Mouse (Mus musculus): ENCODE results near the gene Bhlhe23. TPM values are rescaled to one million over a fixed set of nuclear protein-coding genes. Genes with fewer than 3 reads are reported as not detected.
A peak's percentile ranks its signal among the peaks of the same experiment; 100 is the strongest.

Bhlhe23 gene
- total RNA-seq, 1 experiment, result 0.18 TPM

- in situ Hi-C loops (cut with MboI; ENCODE audit: low sequenced_read_pairs in 2 of 2, unreplicated experiment in 2 of 2), result loop anchor here in 1 of 2 experiments (10.0 kb wide), 1 partner anchor 182 kb away; no protein-coding TSS in a partner anchor
- H3K4me1 ChIP-seq (ENCODE audit: control insufficient read depth in 2 of 2, insufficient read depth in 2 of 2, low read length in 2 of 2, poor library complexity in 1 of 2), result no peaks in the 10 kb centered on the region
- no peak for DNase-seq (ENCODE audit: low read depth, low spot score)
- no peaks in the 10 kb centered on the region for H3K36me3 ChIP-seq (ENCODE audit: control insufficient read depth, insufficient read depth, low read length, poor library complexity, severe bottlenecking)
- no peaks in the 10 kb centered on the region for H3K9me3 ChIP-seq (ENCODE audit: control insufficient read depth, insufficient read depth, low read depth, low read length)
- no peak overlapping the region for H3K4me3 ChIP-seq (ENCODE audit: insufficient read depth in 1 of 2, low read depth in 1 of 2, low read length in 2 of 2, poor library complexity in 1 of 2, severe bottlenecking in 1 of 2)
- TF ChIP-seq CHD2 (IDR thresholded peaks at IDR 0.05; ENCODE audit: low read depth, low read length) (no peak), HCFC1 (IDR thresholded peaks at IDR 0.05; ENCODE audit: borderline replicate concordance, insufficient read depth, low read length) (no peak), MAFK (IDR thresholded peaks at IDR 0.05; ENCODE audit: insufficient read depth, low read depth, low read length) (peak; percentile 70), ZNF384 (IDR thresholded peaks at IDR 0.05; ENCODE audit: low read depth, low read length) (no peak), ZC3H11A (IDR thresholded peaks at IDR 0.05; ENCODE audit: borderline replicate concordance, low read depth, low read length) (no peak)
- H3K27ac ChIP-seq (ENCODE audit: insufficient read depth, low read depth, low read length, poor library complexity, severe bottlenecking), result no peak overlapping the region
- no peak overlapping the region for H3K9ac ChIP-seq (ENCODE audit: insufficient read depth, low read depth, low read length, poor library complexity, severe bottlenecking)
Measured at GRCm38 (mm10) chr2:180756786-180757185, 19.9 kb downstream of the Bhlhe23 start.

GRCm38 (mm10) chr2:180755896-180756295 is 20.8 kb downstream of the Bhlhe23 start:
- Histone ChIP-seq H3K27ac (ENCODE audit: insufficient read depth, low read depth, low read length, poor library complexity, severe bottlenecking) (no peak overlapping the region), H3K4me1 (ENCODE audit: control insufficient read depth in 2 of 2, insufficient read depth in 2 of 2, low read length in 2 of 2, poor library complexity in 1 of 2) (no peaks in the 10 kb centered on the region), H3K9me3 (ENCODE audit: control insufficient read depth, insufficient read depth, low read depth, low read length) (no peaks in the 10 kb centered on the region), H3K9ac (ENCODE audit: insufficient read depth, low read depth, low read length, poor library complexity, severe bottlenecking) (no peak overlapping the region), H3K36me3 (ENCODE audit: control insufficient read depth, insufficient read depth, low read length, poor library complexity, severe bottlenecking) (no peaks in the 10 kb centered on the region), H3K4me3 (ENCODE audit: insufficient read depth in 1 of 2, low read depth in 1 of 2, low read length in 2 of 2, poor library complexity in 1 of 2, severe bottlenecking in 1 of 2) (no peak overlapping the region)
- TF ChIP-seq MAFK (IDR thresholded peaks at IDR 0.05; ENCODE audit: insufficient read depth, low read depth, low read length) (0 out of 2 replicates have a peak, but pooled peaks have one; percentile 19), ZC3H11A (IDR thresholded peaks at IDR 0.05; ENCODE audit: borderline replicate concordance, low read depth, low read length) (no peak)
- no peak for DNase-seq (ENCODE audit: low read depth, low spot score)
- in situ Hi-C loops (cut with MboI; ENCODE audit: low sequenced_read_pairs in 2 of 2, unreplicated experiment in 2 of 2), result loop anchor here in 1 of 2 experiments (10.0 kb wide), 1 partner anchor 181 kb away; no protein-coding TSS in a partner anchor

GRCm38 (mm10) chr2:180754976-180755688 is 21.6 kb downstream of the Bhlhe23 start:
- no peak for DNase-seq (ENCODE audit: low read depth, low spot score)
- Histone ChIP-seq H3K4me1 (ENCODE audit: control insufficient read depth in 2 of 2, insufficient read depth in 2 of 2, low read length in 2 of 2, poor library complexity in 1 of 2) (no peaks in the 10 kb centered on the region), H3K36me3 (ENCODE audit: control insufficient read depth, insufficient read depth, low read length, poor library complexity, severe bottlenecking) (no peaks in the 10 kb centered on the region), H3K27ac (ENCODE audit: insufficient read depth, low read depth, low read length, poor library complexity, severe bottlenecking) (no peak overlapping the region), H3K9me3 (ENCODE audit: control insufficient read depth, insufficient read depth, low read depth, low read length) (no peaks in the 10 kb centered on the region), H3K4me3 (ENCODE audit: insufficient read depth in 1 of 2, low read depth in 1 of 2, low read length in 2 of 2, poor library complexity in 1 of 2, severe bottlenecking in 1 of 2) (no peak overlapping the region), H3K9ac (ENCODE audit: insufficient read depth, low read depth, low read length, poor library complexity, severe bottlenecking) (no peak overlapping the region)
- in situ Hi-C loops (cut with MboI; ENCODE audit: low sequenced_read_pairs in 2 of 2, unreplicated experiment in 2 of 2), result loop anchor here in 1 of 2 experiments (10.0 kb wide), 1 partner anchor 180 kb away; no protein-coding TSS in a partner anchor
- TF ChIP-seq ZNF384 (IDR thresholded peaks at IDR 0.05; ENCODE audit: low read depth, low read length), result no peak
- TF ChIP-seq CHD2 (IDR thresholded peaks at IDR 0.05; ENCODE audit: low read depth, low read length), result no peak
- TF ChIP-seq MAFK (IDR thresholded peaks at IDR 0.05; ENCODE audit: insufficient read depth, low read depth, low read length), result no peak
- no peak for TF ChIP-seq ZC3H11A (IDR thresholded peaks at IDR 0.05; ENCODE audit: borderline replicate concordance, low read depth, low read length)
- TF ChIP-seq HCFC1 (IDR thresholded peaks at IDR 0.05; ENCODE audit: borderline replicate concordance, insufficient read depth, low read length), result no peak

GRCm38 (mm10) chr2:180748904-180749303 is 27.8 kb downstream of the Bhlhe23 start:
- TF ChIP-seq ZNF384 (IDR thresholded peaks at IDR 0.05; ENCODE audit: low read depth, low read length), result no peak
- TF ChIP-seq MAFK (IDR thresholded peaks at IDR 0.05; ENCODE audit: insufficient read depth, low read depth, low read length), result no peak
- no peak for TF ChIP-seq CHD2 (IDR thresholded peaks at IDR 0.05; ENCODE audit: low read depth, low read length)
- no peak for TF ChIP-seq ZC3H11A (IDR thresholded peaks at IDR 0.05; ENCODE audit: borderline replicate concordance, low read depth, low read length)
- Histone ChIP-seq H3K27ac (ENCODE audit: insufficient read depth, low read depth, low read length, poor library complexity, severe bottlenecking) (no peak overlapping the region), H3K9ac (ENCODE audit: insufficient read depth, low read depth, low read length, poor library complexity, severe bottlenecking) (no peak overlapping the region), H3K36me3 (ENCODE audit: control insufficient read depth, insufficient read depth, low read length, poor library complexity, severe bottlenecking) (no peaks in the 10 kb centered on the region), H3K4me3 (ENCODE audit: insufficient read depth in 1 of 2, low read depth in 1 of 2, low read length in 2 of 2, poor library complexity in 1 of 2, severe bottlenecking in 1 of 2) (no peak overlapping the region), H3K9me3 (ENCODE audit: control insufficient read depth, insufficient read depth, low read depth, low read length) (no peaks in the 10 kb centered on the region), H3K4me1 (ENCODE audit: control insufficient read depth in 2 of 2, insufficient read depth in 2 of 2, low read length in 2 of 2, poor library complexity in 1 of 2) (no peaks in the 10 kb centered on the region; a peak in 1 of 4 replicates)
- in situ Hi-C loops (cut with MboI; ENCODE audit: low sequenced_read_pairs in 2 of 2, unreplicated experiment in 2 of 2), result no loop called here
- no peak for DNase-seq (ENCODE audit: low read depth, low spot score)

All from ES-E14 (cell line).